Mouse (Mus musculus): ENCODE results near the gene Celf2. TPM values are rescaled to one million over a fixed set of nuclear protein-coding genes. Genes with fewer than 3 reads are reported as not detected.

Gene Celf2
- polyA plus RNA-seq, 1 experiment from 2014 or later = 51.0 TPM

DNA sequence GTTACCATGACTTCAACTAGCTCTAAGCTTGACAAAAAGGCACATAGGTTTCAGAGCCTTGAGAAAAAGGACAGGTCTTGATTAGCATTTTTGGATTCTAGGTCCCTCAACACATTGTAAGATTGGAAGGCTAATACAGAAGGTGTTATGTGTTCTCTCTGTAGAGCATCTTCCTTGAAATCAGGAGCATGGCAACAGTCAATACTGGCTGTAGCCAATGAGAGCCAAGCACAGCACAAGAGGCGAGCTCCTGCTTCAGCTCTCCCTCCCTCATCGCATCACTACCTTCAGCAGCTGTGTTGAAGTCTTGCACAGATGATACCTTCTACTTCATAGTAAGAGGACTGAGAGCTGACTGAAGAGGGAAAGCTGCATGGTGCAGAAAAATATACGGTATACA is 890.5 kb downstream of the Celf2 start:
- Histone ChIP-seq H3K4me1 (ENCODE audit: control insufficient read depth, insufficient read depth, low read length) (no peaks in the 10 kb centered on the region), H3K27me3 (ENCODE audit: control insufficient read depth, insufficient read depth, low read length) (no peaks in the 10 kb centered on the region), H3K27ac (ENCODE audit: low read depth, low read length) (no peak overlapping the region), H3K9me3 (replicated peaks; ENCODE audit: control insufficient read depth, low read length) (no peaks in the 10 kb centered on the region), H3K4me3 (ENCODE audit: low read depth, low read length) (no peak overlapping the region), H3K9ac (ENCODE audit: low read depth, low read length) (no peak overlapping the region), H3K36me3 (ENCODE audit: control insufficient read depth, insufficient read depth, low read length) (no peaks in the 10 kb centered on the region), H3K4me2 (no peak overlapping the region)
- 78% methylated on average over 3 of the region's 3 CpGs for WGBS (ENCODE audit: insufficient replicate concordance)
- no peak for ATAC-seq (replicated peaks; ENCODE audit: insufficient number of reproducible peaks, low FRiP score, low TSS enrichment)

DNA sequence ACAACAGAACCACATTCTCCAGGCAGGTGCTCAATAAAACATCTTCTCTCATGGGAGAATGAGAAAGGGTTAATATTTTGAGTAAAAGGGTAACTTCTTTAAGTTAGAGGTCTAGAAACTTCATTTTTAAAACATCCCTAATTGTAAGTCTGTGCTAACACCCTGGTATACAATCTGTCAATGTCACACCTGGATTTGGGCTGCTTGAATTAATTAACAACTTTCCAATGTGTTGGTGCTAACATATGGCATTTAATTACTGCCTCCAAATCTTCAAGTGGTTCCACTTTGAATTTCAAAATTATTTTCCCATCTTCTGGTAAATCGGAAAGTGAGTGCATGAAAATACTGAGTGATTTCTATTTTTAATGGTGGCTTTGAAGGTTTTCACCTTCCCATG is 890.9 kb downstream of the Celf2 start:
- ATAC-seq (replicated peaks; ENCODE audit: insufficient number of reproducible peaks, low FRiP score, low TSS enrichment) = no peak
- Histone ChIP-seq H3K9ac (ENCODE audit: low read depth, low read length) (no peak overlapping the region), H3K9me3 (replicated peaks; ENCODE audit: control insufficient read depth, low read length) (no peaks in the 10 kb centered on the region), H3K27me3 (ENCODE audit: control insufficient read depth, insufficient read depth, low read length) (no peaks in the 10 kb centered on the region), H3K36me3 (ENCODE audit: control insufficient read depth, insufficient read depth, low read length) (no peaks in the 10 kb centered on the region), H3K4me3 (ENCODE audit: low read depth, low read length) (no peak overlapping the region), H3K4me2 (no peak overlapping the region), H3K4me1 (ENCODE audit: control insufficient read depth, insufficient read depth, low read length) (no peaks in the 10 kb centered on the region), H3K27ac (ENCODE audit: low read depth, low read length) (no peak overlapping the region)
- 82% methylated on average over 1 of the region's 1 CpGs for WGBS (ENCODE audit: insufficient replicate concordance)

DNA sequence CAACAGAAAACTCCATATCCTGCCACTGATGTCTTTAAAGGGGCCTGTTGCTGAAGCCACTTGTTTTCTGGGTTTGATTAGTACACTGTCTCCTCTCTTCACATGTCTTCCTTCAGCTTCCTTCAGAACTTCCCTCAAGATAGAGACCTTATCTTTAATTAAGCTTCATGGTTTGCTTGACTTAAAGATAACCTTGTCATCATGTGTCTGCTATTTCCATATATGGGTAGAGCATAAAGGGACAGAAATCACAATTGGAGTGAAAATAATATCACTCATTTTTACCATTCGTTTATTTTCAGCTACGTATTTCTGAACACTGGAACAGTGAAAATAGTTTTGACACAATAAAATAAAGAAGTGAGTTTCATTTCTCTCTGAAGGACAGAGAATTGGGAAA is 905.0 kb downstream of the Celf2 start:
- Histone ChIP-seq H3K36me3 (ENCODE audit: control insufficient read depth, insufficient read depth, low read length) (no peaks in the 10 kb centered on the region), H3K9ac (ENCODE audit: low read depth, low read length) (no peak overlapping the region), H3K4me1 (ENCODE audit: control insufficient read depth, insufficient read depth, low read length) (no peaks in the 10 kb centered on the region), H3K9me3 (replicated peaks; ENCODE audit: control insufficient read depth, low read length) (no peaks in the 10 kb centered on the region), H3K4me3 (ENCODE audit: low read depth, low read length) (no peak overlapping the region), H3K27me3 (ENCODE audit: control insufficient read depth, insufficient read depth, low read length) (no peaks in the 10 kb centered on the region), H3K4me2 (no peak overlapping the region), H3K27ac (ENCODE audit: low read depth, low read length) (no peak overlapping the region)
- no peak for ATAC-seq (replicated peaks; ENCODE audit: insufficient number of reproducible peaks, low FRiP score, low TSS enrichment)
- WGBS (ENCODE audit: insufficient replicate concordance) = 82% methylated on average over 2 of the region's 2 CpGs

DNA sequence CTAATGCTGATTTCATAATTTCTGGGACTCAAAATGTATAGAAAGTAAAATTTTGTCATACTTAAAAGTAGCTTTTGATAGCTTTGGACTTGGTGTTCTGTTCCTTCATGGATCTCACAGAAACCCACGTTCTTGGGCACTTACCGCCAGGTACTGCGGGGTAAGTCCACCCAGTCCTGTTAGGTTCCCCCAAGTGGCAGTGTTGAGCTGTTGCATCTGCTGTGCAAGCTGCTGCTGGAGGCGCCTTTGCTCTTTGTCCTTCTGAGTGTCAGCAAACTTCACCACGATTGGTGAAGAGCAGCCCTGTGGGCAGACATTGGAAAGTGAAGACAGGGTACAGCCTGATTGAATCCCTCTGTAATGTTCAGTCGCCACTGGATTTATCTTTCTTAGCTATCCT is 905.5 kb downstream of the Celf2 start:
- H3K9me3 ChIP-seq (replicated peaks; ENCODE audit: control insufficient read depth, low read length) = no peaks in the 10 kb centered on the region
- H3K4me2 ChIP-seq = no peak overlapping the region
- no peaks in the 10 kb centered on the region for H3K4me1 ChIP-seq (ENCODE audit: control insufficient read depth, insufficient read depth, low read length)
- no peak for ATAC-seq (replicated peaks; ENCODE audit: insufficient number of reproducible peaks, low FRiP score, low TSS enrichment)
- no peak overlapping the region for H3K27ac ChIP-seq (ENCODE audit: low read depth, low read length)
- H3K4me3 ChIP-seq (ENCODE audit: low read depth, low read length) = no peak overlapping the region
- H3K36me3 ChIP-seq (ENCODE audit: control insufficient read depth, insufficient read depth, low read length) = no peaks in the 10 kb centered on the region
- WGBS (ENCODE audit: insufficient replicate concordance) = 61% methylated on average over 6 of the region's 6 CpGs
- H3K27me3 ChIP-seq (ENCODE audit: control insufficient read depth, insufficient read depth, low read length) = no peaks in the 10 kb centered on the region
- H3K9ac ChIP-seq (ENCODE audit: low read depth, low read length) = no peak overlapping the region

DNA sequence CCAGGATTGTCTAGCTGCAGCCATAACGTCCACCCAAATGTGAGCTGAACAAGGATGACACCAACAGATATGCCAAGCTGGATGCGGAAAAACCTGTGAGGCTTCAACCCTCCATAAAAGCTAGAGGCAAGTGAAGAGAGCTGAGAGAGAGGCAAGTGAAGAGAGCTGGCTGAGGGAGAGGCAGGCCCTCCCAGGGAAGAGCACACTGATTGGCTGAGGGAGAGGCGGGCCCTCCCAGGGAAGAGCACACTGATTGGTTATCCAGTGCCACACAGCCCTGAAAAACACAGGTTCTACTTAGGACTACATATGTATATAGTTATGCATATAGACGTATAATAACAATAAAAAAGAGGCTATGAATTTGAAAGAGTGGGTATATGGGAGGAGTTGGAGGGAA is 907.2 kb downstream of the Celf2 start:
- H3K4me1 ChIP-seq (ENCODE audit: control insufficient read depth, insufficient read depth, low read length) = no peaks in the 10 kb centered on the region
- ATAC-seq (replicated peaks; ENCODE audit: insufficient number of reproducible peaks, low FRiP score, low TSS enrichment) = no peak
- H3K36me3 ChIP-seq (ENCODE audit: control insufficient read depth, insufficient read depth, low read length) = no peaks in the 10 kb centered on the region
- no peak overlapping the region for H3K27ac ChIP-seq (ENCODE audit: low read depth, low read length)
- no peaks in the 10 kb centered on the region for H3K9me3 ChIP-seq (replicated peaks; ENCODE audit: control insufficient read depth, low read length)
- no peak overlapping the region for H3K4me2 ChIP-seq
- H3K9ac ChIP-seq (ENCODE audit: low read depth, low read length) = no peak overlapping the region
- no peaks in the 10 kb centered on the region for H3K27me3 ChIP-seq (ENCODE audit: control insufficient read depth, insufficient read depth, low read length)
- H3K4me3 ChIP-seq (ENCODE audit: low read depth, low read length) = no peak overlapping the region
- WGBS (ENCODE audit: insufficient replicate concordance) = 81% methylated on average over 4 of the region's 4 CpGs

DNA sequence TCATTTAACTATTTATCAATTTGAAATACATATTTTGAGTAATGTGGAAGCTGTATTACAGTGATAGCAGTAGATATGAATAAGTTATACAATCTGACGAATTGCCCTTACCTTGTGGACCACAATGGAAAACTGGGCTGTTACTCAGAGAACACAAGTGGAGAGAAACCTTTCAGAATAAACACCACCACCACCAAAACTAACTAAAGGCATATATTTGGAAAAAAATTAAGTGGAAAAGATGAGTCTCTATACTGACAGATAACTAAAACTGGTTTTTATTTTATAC is 910.5 kb downstream of the Celf2 start:
- H3K27me3 ChIP-seq (ENCODE audit: control insufficient read depth, insufficient read depth, low read length) = no peaks in the 10 kb centered on the region
- H3K4me3 ChIP-seq (ENCODE audit: low read depth, low read length) = no peak overlapping the region
- no peak overlapping the region for H3K9ac ChIP-seq (ENCODE audit: low read depth, low read length)
- no peaks in the 10 kb centered on the region for H3K9me3 ChIP-seq (replicated peaks; ENCODE audit: control insufficient read depth, low read length)
- no peak for ATAC-seq (replicated peaks; ENCODE audit: insufficient number of reproducible peaks, low FRiP score, low TSS enrichment)
- H3K4me1 ChIP-seq (ENCODE audit: control insufficient read depth, insufficient read depth, low read length) = no peaks in the 10 kb centered on the region
- no peaks in the 10 kb centered on the region for H3K36me3 ChIP-seq (ENCODE audit: control insufficient read depth, insufficient read depth, low read length)
- no peak overlapping the region for H3K4me2 ChIP-seq
- WGBS (ENCODE audit: insufficient replicate concordance) = 82% methylated on average over 1 of the region's 1 CpGs
- no peak overlapping the region for H3K27ac ChIP-seq (ENCODE audit: low read depth, low read length)

DNA sequence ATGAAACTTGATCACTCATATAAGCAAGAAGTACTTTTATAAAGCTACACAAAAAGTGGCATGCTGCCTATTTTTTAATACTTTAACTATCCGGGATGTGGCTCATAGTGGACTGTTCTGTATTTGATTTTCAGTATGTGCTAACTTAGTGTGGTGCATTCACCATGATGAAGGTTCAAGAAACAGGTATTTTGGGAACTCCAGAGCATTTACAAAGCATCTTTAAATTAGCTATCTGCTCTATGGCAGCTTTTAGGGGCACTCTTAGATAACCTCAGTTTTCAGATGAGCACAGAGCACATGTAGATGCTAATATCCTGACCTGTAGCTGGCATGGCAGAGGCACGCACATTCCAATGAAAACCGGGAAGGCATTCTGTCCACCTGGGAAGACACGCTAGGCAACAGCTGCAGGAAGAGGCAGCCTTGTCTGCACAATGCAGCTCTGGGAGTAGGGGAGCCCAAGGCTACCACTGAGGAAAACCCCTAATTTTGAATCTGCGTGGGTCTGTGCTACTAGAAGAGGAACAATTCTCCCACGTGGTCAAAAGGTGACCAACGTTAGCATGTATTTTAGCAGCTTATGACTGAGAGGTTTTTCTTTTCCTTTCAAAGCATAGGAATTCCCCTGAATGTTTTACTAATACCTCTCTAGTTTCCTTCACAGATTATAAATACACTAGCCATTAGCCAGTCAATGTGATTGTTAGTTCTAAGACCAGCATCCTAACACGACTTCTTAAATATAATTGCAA is 911.1 kb downstream of the Celf2 start:
- no peak overlapping the region for H3K27ac ChIP-seq (ENCODE audit: low read depth, low read length)
- H3K36me3 ChIP-seq (ENCODE audit: control insufficient read depth, insufficient read depth, low read length) = no peaks in the 10 kb centered on the region
- H3K4me3 ChIP-seq (ENCODE audit: low read depth, low read length) = no peak overlapping the region
- H3K4me2 ChIP-seq = no peak overlapping the region
- no peak for ATAC-seq (replicated peaks; ENCODE audit: insufficient number of reproducible peaks, low FRiP score, low TSS enrichment)
- H3K27me3 ChIP-seq (ENCODE audit: control insufficient read depth, insufficient read depth, low read length) = no peaks in the 10 kb centered on the region
- no peak overlapping the region for H3K9ac ChIP-seq (ENCODE audit: low read depth, low read length)
- WGBS (ENCODE audit: insufficient replicate concordance) = 74% methylated on average over 8 of the region's 8 CpGs
- H3K4me1 ChIP-seq (ENCODE audit: control insufficient read depth, insufficient read depth, low read length) = no peaks in the 10 kb centered on the region
- no peaks in the 10 kb centered on the region for H3K9me3 ChIP-seq (replicated peaks; ENCODE audit: control insufficient read depth, low read length)

DNA sequence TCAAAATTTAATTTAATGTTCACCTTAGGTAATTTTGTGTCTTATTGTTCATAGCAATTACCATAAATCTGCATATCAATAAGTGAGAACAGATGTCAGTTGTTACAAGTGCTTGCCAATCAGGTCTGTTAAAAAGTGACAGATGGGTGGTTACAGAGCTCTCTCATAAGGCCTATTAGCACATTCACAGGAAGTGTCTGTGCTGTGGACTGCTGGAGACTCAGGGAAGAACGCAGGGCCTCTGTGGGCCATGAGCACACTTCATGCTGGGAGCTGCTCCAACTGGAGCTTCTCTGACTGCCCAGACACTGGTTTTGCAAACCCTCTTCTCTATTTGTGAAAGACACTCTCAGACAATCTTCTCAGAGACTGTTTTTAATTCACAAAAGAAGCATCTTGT is 914.6 kb downstream of the Celf2 start:
- Histone ChIP-seq H3K9ac (ENCODE audit: low read depth, low read length) (no peak overlapping the region), H3K4me1 (ENCODE audit: control insufficient read depth, insufficient read depth, low read length) (no peaks in the 10 kb centered on the region), H3K4me2 (no peak overlapping the region), H3K27me3 (ENCODE audit: control insufficient read depth, insufficient read depth, low read length) (no peaks in the 10 kb centered on the region), H3K4me3 (ENCODE audit: low read depth, low read length) (no peak overlapping the region), H3K27ac (ENCODE audit: low read depth, low read length) (no peak overlapping the region), H3K9me3 (replicated peaks; ENCODE audit: control insufficient read depth, low read length) (no peaks in the 10 kb centered on the region), H3K36me3 (ENCODE audit: control insufficient read depth, insufficient read depth, low read length) (no peaks in the 10 kb centered on the region)
- 41% methylated on average over 1 of the region's 1 CpGs for WGBS (ENCODE audit: insufficient replicate concordance)
- ATAC-seq (replicated peaks; ENCODE audit: insufficient number of reproducible peaks, low FRiP score, low TSS enrichment) = no peak

DNA sequence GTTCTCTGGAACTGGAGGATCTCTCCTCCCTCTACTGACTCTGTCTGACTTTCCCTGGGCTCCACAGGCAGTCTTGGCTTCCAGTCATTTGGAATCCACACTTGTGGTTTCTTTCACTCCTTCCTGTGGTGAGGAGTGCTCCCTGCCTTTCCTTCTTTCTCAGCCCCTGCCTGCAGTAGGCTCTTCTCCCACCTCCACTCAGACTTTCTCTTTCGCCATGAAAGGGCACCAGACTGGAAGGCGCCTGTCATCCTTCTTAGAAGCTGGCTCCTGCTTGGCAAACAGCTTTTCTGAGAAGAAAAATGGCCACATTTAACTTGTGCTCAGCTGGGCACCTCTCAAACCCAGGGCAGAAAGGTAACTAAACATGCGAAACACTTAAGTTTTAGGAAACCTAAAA is 915.2 kb downstream of the Celf2 start:
- Histone ChIP-seq H3K27ac (ENCODE audit: low read depth, low read length) (no peak overlapping the region), H3K4me1 (ENCODE audit: control insufficient read depth, insufficient read depth, low read length) (no peaks in the 10 kb centered on the region), H3K4me2 (no peak overlapping the region), H3K4me3 (ENCODE audit: low read depth, low read length) (no peak overlapping the region), H3K36me3 (ENCODE audit: control insufficient read depth, insufficient read depth, low read length) (no peaks in the 10 kb centered on the region), H3K27me3 (ENCODE audit: control insufficient read depth, insufficient read depth, low read length) (no peaks in the 10 kb centered on the region), H3K9ac (ENCODE audit: low read depth, low read length) (no peak overlapping the region), H3K9me3 (replicated peaks; ENCODE audit: control insufficient read depth, low read length) (no peaks in the 10 kb centered on the region)
- no peak for ATAC-seq (replicated peaks; ENCODE audit: insufficient number of reproducible peaks, low FRiP score, low TSS enrichment)
- 72% methylated on average over 3 of the region's 3 CpGs for WGBS (ENCODE audit: insufficient replicate concordance)
